Mouse (Mus musculus) intestine, postnatal 0 days (tissue): ENCODE data around the gene Dlgap1. TPM values are rescaled to one million over a fixed set of nuclear protein-coding genes. Genes with fewer than 3 reads are reported as not detected.

ENCODE experiments used
- ATAC-seq: fragments of 200-750 bp; cut with Nextera tagmentation; 2 replicates; pipeline ENCODE4 v1.8.0; 2017; ENCODE audit warnings: mild to moderate bottlenecking, moderate TSS enrichment, moderate library complexity
- H3K27ac ChIP-seq: fragments of 300-500 bp; sonication (generic); 2 replicates; pipeline ENCODE4 v1.5.1; 2014; ENCODE audit warnings: mild to moderate bottlenecking, low read depth, low read length, moderate library complexity
- H3K27me3 ChIP-seq: fragments of 300-500 bp; sonication (generic); replicated peaks from 2 replicates; pipeline ENCODE4 v1.6.1; 2014; ENCODE audit warnings: low read length, mixed read lengths; ENCODE audit not compliant: control insufficient read depth, insufficient read depth
- H3K36me3 ChIP-seq: fragments of 300-500 bp; sonication (generic); 2 replicates; pipeline ENCODE4 v1.6.1; 2014; ENCODE audit warnings: mild to moderate bottlenecking, moderate library complexity; ENCODE audit not compliant: control insufficient read depth, insufficient read depth
- H3K4me1 ChIP-seq: fragments of 300-500 bp; sonication (generic); replicated peaks from 2 replicates; pipeline ENCODE4 v1.6.1; 2014; ENCODE audit warnings: antibody characterized with exemption, low read length, mixed read lengths; ENCODE audit not compliant: control insufficient read depth, insufficient read depth
- H3K4me2 ChIP-seq: fragments of 300-500 bp; sonication (generic); replicated peaks from 2 replicates; pipeline ENCODE4 v1.6.1; 2014; ENCODE audit warnings: low read depth, mild to moderate bottlenecking, moderate library complexity
- H3K4me3 ChIP-seq: fragments of 300-500 bp; sonication (generic); 2 replicates; pipeline ENCODE4 v1.5.1; 2014; ENCODE audit warnings: low read depth, low read length
- H3K9ac ChIP-seq: fragments of 300-500 bp; sonication (generic); 2 replicates; pipeline ENCODE4 v1.6.1; 2014; ENCODE audit warnings: mild to moderate bottlenecking, low read depth, low read length
- H3K9me3 ChIP-seq: fragments of 300-500 bp; sonication (generic); 2 replicates; pipeline ENCODE4 v1.6.1; 2016; ENCODE audit warnings: mixed run types; ENCODE audit not compliant: control insufficient read depth
- CTCF ChIP-seq: sonication (generic); IDR thresholded peaks from 2 replicates; pipeline ENCODE4 v1.5.1; 2016; ENCODE audit warnings: low read depth, mild to moderate bottlenecking, control low read depth, antibody characterized with exemption, moderate library complexity
- WGBS: fragments of 180-500 bp; shearing (Covaris S2); extraction: QIAGEN DNeasy Blood & Tissue Kit; methylation state at CpG from one replicate; pipeline ENCODE4 v1.1.7; 2014; 5-methylcytosine and 5-hydroxymethylcytosine counted together
- polyA plus RNA-seq: library from polyadenylated mRNA; unstranded; fragments of >200 nt; fragmentation: Nextera tagmentation; extraction: Ambion mirVana; gene quantifications from 2 replicates; pipeline ENCODE4 v1.2.1, GENCODE M21; 2015

Gene Dlgap1
- polyA plus RNA-seq, 1 experiment from 2014 or later, result 0.85 TPM

- Histone ChIP-seq H3K4me2 (no peak overlapping the region), H3K9ac (no peak overlapping the region), H3K27ac (no peak overlapping the region), H3K4me3 (no peak overlapping the region), H3K9me3 (no peaks in the 10 kb centered on the region), H3K36me3 (no peaks in the 10 kb centered on the region), H3K4me1 (no peaks in the 10 kb centered on the region), H3K27me3 (no peaks in the 10 kb centered on the region)
- 17% methylated on average over 2 of the region's 2 CpGs for WGBS
- ATAC-seq, result peak; percentile 64; the same call in 1 of the 2 replicates
- TF ChIP-seq CTCF, result no peak
Observed at GRCm38 (mm10) chr17:70401909-70402308, 433.0 kb downstream of the Dlgap1 start.

GRCm38 (mm10) chr17:70403750-70404149, 434.9 kb downstream of the Dlgap1 start:
- H3K4me1 ChIP-seq, result no peaks in the 10 kb centered on the region
- no peaks in the 10 kb centered on the region for H3K36me3 ChIP-seq
- no peaks in the 10 kb centered on the region for H3K27me3 ChIP-seq
- no peak for TF ChIP-seq CTCF
- 65% methylated on average over 10 of the region's 10 CpGs for WGBS
- no peak overlapping the region for H3K9ac ChIP-seq
- no peak overlapping the region for H3K4me3 ChIP-seq
- no peaks in the 10 kb centered on the region for H3K9me3 ChIP-seq
- ATAC-seq, result no peak
- H3K27ac ChIP-seq, result no peak overlapping the region
- H3K4me2 ChIP-seq, result no peak overlapping the region

- Histone ChIP-seq H3K4me1 (no peaks in the 10 kb centered on the region), H3K9me3 (no peaks in the 10 kb centered on the region), H3K4me3 (no peak overlapping the region), H3K36me3 (no peaks in the 10 kb centered on the region), H3K4me2 (no peak overlapping the region), H3K27ac (no peak overlapping the region), H3K9ac (no peak overlapping the region), H3K27me3 (no peaks in the 10 kb centered on the region)
- TF ChIP-seq CTCF, result no peak
- 94% methylated on average over 3 of the region's 3 CpGs for WGBS
- no peak for ATAC-seq
Observed at GRCm38 (mm10) chr17:70414202-70414601, 445.3 kb downstream of the Dlgap1 start.

GRCm38 (mm10) chr17:70427866-70428265, 459.0 kb downstream of the Dlgap1 start:
- no peak for TF ChIP-seq CTCF
- H3K4me2 ChIP-seq, result no peak overlapping the region
- no peak overlapping the region for H3K4me3 ChIP-seq
- H3K27ac ChIP-seq, result no peak overlapping the region
- no peaks in the 10 kb centered on the region for H3K27me3 ChIP-seq
- no peaks in the 10 kb centered on the region for H3K36me3 ChIP-seq
- no peaks in the 10 kb centered on the region for H3K9me3 ChIP-seq
- no peak for ATAC-seq
- no peaks in the 10 kb centered on the region for H3K4me1 ChIP-seq
- 79% methylated on average over 9 of the region's 9 CpGs for WGBS
- no peak overlapping the region for H3K9ac ChIP-seq

GRCm38 (mm10) chr17:70429746-70430451, 461.0 kb downstream of the Dlgap1 start:
- peak; percentile 90 for TF ChIP-seq CTCF
- 14% methylated on average over 17 of the region's 17 CpGs for WGBS

GRCm38 (mm10) chr17:70430452-70430787, 461.5 kb downstream of the Dlgap1 start:
- no peaks in the 10 kb centered on the region for H3K9me3 ChIP-seq
- H3K9ac ChIP-seq, result no peak overlapping the region
- TF ChIP-seq CTCF, result peak; percentile 74
- H3K27ac ChIP-seq, result no peak overlapping the region
- H3K36me3 ChIP-seq, result no peaks in the 10 kb centered on the region
- no peak for ATAC-seq
- H3K4me3 ChIP-seq, result no peak overlapping the region
- H3K27me3 ChIP-seq, result no peaks in the 10 kb centered on the region
- H3K4me1 ChIP-seq, result no peaks in the 10 kb centered on the region
- WGBS, result 18% methylated on average over 5 of the region's 5 CpGs
- no peak overlapping the region for H3K4me2 ChIP-seq

More at GRCm38 (mm10) chr17:70429746-70430451, 461.0 kb downstream of the Dlgap1 start:
- Histone ChIP-seq H3K4me1 (no peaks in the 10 kb centered on the region), H3K27me3 (no peaks in the 10 kb centered on the region), H3K36me3 (no peaks in the 10 kb centered on the region), H3K27ac (no peak overlapping the region), H3K9me3 (no peaks in the 10 kb centered on the region), H3K4me2 (no peak overlapping the region; the same call in 1 of the 2 replicates), H3K4me3 (no peak overlapping the region), H3K9ac (no peak overlapping the region)
- ATAC-seq, result no peak

GRCm38 (mm10) chr17:70432834-70433233, 464.0 kb downstream of the Dlgap1 start:
- no peaks in the 10 kb centered on the region for H3K27me3 ChIP-seq
- no peak overlapping the region for H3K9ac ChIP-seq
- H3K27ac ChIP-seq, result no peak overlapping the region
- no peaks in the 10 kb centered on the region for H3K36me3 ChIP-seq
- H3K4me2 ChIP-seq, result no peak overlapping the region
- WGBS, result 77% methylated on average over 5 of the region's 5 CpGs
- H3K4me1 ChIP-seq, result no peaks in the 10 kb centered on the region
- ATAC-seq, result no peak
- TF ChIP-seq CTCF, result no peak
- H3K9me3 ChIP-seq, result no peaks in the 10 kb centered on the region
- no peak overlapping the region for H3K4me3 ChIP-seq
